In genomic region chr10:45311129-45311528, GRCm38 (mm10) we compare ENCODE assay signal across 1 mouse cellular context.
TF ChIP-seq lines count a peak whose summit lies in the region.

No protein-coding gene starts in this region.

TF ChIP-seq in myocyte, 11 proteins besides CTCF, POLR2A, EP300 and RAD21 (continued from another document):
- TF ChIP-seq MAX (IDR thresholded peaks at IDR 0.05; ENCODE audit: low read depth) (no peak), MYOG (IDR thresholded peaks at IDR 0.05; ENCODE audit: control insufficient read depth in 1 of 3, insufficient read depth in 1 of 3, insufficient read length in 2 of 3, low read depth in 2 of 3) (no peak), REST (IDR thresholded peaks at IDR 0.05; ENCODE audit: insufficient read depth, insufficient read length) (no peak)
